Mouse (Mus musculus) embryo, embryonic 11.5 days (tissue): Measurements from ENCODE around the gene Hmx2.

Experiments
- DNase-seq: peaks from one replicate; pipeline ENCODE4 v3.0.0-alpha.2; 2012; ENCODE audit warnings: low read depth, low spot score

The Hmx2 gene

GRCm38 (mm10) chr7:131556541-131557271 is 8.1 kb downstream of the Hmx2 start:
- no peak for DNase-seq

- no peak for DNase-seq
These were observed 9.2 kb downstream of the Hmx2 start for GRCm38 (mm10) chr7:131557751-131558150.

GRCm38 (mm10) chr7:131559986-131560696 is 11.6 kb downstream of the Hmx2 start, which contains the start of gene Bub3:
TSS of gene Bub3 (plus strand) at chr7:131560222.
- peak; percentile 84 for DNase-seq

GRCm38 (mm10) chr7:131560697-131561042 is 12.1 kb downstream of the Hmx2 start:
- DNase-seq = no peak

GRCm38 (mm10) chr7:131575246-131575645 is 26.7 kb downstream of the Hmx2 start:
- no peak for DNase-seq

GRCm38 (mm10) chr7:131582178-131582577 is 33.6 kb downstream of the Hmx2 start:
- no peak for DNase-seq

- DNase-seq = no peak
These were observed 37.0 kb downstream of the Hmx2 start for GRCm38 (mm10) chr7:131585551-131585950.

- DNase-seq = peak; percentile 27
These were observed 49.4 kb downstream of the Hmx2 start for GRCm38 (mm10) chr7:131597779-131598482.

GRCm38 (mm10) chr7:131598483-131598824 is 49.9 kb downstream of the Hmx2 start:
- DNase-seq = peak; percentile 39

GRCm38 (mm10) chr7:131602106-131602505 is 53.5 kb downstream of the Hmx2 start:
- no peak for DNase-seq

- no peak for DNase-seq
These were observed 54.6 kb downstream of the Hmx2 start for GRCm38 (mm10) chr7:131603186-131603585.

- no peak for DNase-seq
These were observed 56.4 kb downstream of the Hmx2 start for GRCm38 (mm10) chr7:131604946-131605345.

GRCm38 (mm10) chr7:131605481-131605880 is 56.9 kb downstream of the Hmx2 start:
- no peak for DNase-seq
